Mouse (Mus musculus): ENCODE measurements at regions not wholly inside any gene's neighbourhood (a gene's known extent, or its start where the extent isn't known, plus 50 kb on each side); places are given as distances from the start of the nearest gene placed in this dataset.

DNA sequence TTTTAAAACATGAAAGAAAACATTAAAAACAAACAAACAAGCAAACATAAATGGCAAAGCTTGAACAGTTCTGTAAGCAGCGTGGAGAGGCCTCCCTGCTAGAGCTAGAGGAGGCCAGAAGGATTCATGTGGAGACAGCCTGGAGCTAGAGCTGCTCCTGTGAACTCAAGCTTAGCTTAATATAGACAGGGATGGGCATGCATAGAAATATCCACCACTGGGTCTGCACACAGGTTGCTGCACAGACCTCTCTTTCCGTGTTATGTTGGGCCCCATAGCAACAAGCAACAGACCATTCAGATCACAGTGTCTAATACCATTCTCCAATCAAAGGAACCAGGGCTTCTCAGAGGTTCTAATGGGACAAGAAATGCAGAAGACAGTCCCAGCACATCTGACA lies 122.9 kb upstream of the Magi3 start:
- DNase-seq (ENCODE audit: low read depth, low spot score) = no peak

GRCm38 (mm10) chr3:104342220-104342619 lies 122.0 kb upstream of the Magi3 start:
- peak; percentile 63 for DNase-seq (ENCODE audit: low read depth, low spot score)

DNA sequence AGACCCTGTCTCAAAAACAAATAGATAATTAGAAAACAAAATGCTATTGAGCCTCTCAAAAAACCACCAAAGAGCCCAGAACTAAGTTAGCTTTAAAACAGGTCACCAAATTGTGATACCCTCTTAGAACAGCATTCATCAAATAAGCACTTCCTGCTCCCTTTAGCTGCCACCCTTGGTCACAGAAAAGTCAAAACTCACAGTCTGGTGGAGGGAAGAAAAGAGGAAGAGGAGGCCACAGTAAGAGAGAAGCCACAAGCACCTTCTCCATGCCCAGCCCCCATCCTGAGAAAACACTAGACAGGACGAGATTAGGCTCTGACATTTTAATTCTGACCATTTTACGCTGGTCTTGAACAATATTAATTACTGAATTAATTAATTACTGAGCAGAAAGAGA lies 120.2 kb upstream of the Magi3 start:
- DNase-seq (ENCODE audit: low read depth, low spot score) = no peak

- DNase-seq (ENCODE audit: low read depth, low spot score) = no peak
Measured at GRCm38 (mm10) chr3:104336867-104337266, 116.7 kb upstream of the Magi3 start.

- DNase-seq (ENCODE audit: low read depth, low spot score) = no peak
Measured at GRCm38 (mm10) chr3:104336308-104336707, 116.1 kb upstream of the Magi3 start.

- DNase-seq (ENCODE audit: low read depth, low spot score) = no peak
Measured at GRCm38 (mm10) chr3:104334760-104335159, 114.6 kb upstream of the Magi3 start.

- DNase-seq (ENCODE audit: low read depth, low spot score) = no peak
Measured at GRCm38 (mm10) chr3:104333345-104333744, 113.2 kb upstream of the Magi3 start.

- no peak for DNase-seq (ENCODE audit: low read depth, low spot score)
Measured at GRCm38 (mm10) chr3:104330646-104331045, 110.5 kb upstream of the Magi3 start.

GRCm38 (mm10) chr3:104327829-104328228 lies 107.7 kb upstream of the Magi3 start:
- DNase-seq (ENCODE audit: low read depth, low spot score) = no peak

DNA sequence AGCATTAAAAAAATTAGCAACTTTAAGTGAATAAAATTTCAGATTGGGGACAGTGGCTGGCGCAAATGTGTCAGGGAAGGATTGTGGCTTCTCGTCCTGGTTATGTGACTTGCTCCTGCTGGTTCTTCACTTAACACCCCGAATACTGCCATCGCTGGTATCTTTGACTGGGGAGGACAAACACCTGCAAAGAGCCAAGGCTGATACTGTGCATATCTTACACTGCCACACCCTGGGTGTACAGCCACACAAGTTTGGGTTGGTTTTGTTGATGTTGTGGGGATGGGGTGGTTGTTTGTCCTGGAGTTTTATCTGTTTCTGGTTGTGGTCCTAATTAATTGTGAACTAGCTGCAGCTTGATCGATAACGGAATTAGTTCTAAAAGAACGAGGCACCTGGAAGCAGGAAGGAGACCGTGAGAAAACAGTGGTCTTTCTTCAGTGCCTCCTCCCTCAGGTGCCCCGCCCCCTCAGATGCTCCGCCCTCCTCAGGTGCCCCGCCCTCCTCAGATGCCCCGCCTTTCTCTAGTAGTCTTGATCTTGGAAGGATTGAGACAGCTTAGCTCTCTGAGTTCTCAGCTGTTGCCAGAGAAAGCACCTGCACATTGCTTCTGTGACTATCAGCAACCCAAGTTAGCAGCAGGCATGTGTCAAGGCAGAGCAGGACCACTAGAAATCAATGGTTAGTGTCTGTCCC lies 107.0 kb upstream of the Magi3 start:
- no peak for DNase-seq (ENCODE audit: low read depth, low spot score)

DNA sequence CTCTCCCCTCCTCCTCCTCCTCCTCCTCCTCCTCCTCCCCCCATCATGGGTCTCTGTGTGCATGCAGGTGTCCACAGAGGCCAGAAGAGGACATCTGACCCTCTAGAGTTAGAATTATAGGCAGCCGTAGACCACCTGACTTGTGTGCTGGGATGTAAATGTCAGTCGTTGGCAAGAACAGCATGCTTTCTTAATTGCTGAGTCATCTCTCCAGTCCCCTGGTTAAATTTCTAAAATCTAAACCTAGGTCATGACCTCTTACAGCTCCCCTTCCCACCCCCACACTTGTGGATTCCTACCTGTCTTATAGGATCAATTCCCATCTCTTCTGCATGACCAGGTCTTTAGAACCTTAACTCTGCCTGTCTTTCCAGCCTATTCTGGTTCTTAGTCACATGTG lies 102.4 kb upstream of the Magi3 start:
- no peak for DNase-seq (ENCODE audit: low read depth, low spot score)

- DNase-seq (ENCODE audit: low read depth, low spot score) = no peak
Measured at GRCm38 (mm10) chr3:104320404-104320803, 100.2 kb upstream of the Magi3 start.

DNA sequence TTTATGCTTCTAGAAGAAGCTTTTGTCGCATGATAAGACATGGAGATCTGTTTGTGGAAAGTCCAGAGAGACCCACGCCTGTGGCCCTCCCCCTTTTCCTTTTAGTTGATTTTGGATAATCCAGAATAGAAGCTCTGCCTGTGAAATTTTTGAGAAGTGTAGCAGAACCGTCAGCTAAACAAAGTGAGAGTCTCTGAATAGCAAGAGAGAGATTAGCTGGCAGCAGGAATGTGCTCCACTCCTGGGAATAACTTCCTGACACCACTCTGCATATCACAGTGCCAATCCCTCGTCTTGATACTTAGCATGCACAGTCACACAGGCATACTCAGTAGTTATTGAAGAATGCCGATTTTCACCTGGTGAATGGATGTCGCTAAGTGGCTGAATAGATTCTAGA lies 99.2 kb upstream of the Magi3 start:
- no peak for DNase-seq (ENCODE audit: low read depth, low spot score)

GRCm38 (mm10) chr3:104318911-104319310 lies 98.7 kb upstream of the Magi3 start:
- DNase-seq (ENCODE audit: low read depth, low spot score) = no peak

GRCm38 (mm10) chr3:104317528-104317927 lies 97.4 kb upstream of the Magi3 start:
- DNase-seq (ENCODE audit: low read depth, low spot score) = no peak

DNA sequence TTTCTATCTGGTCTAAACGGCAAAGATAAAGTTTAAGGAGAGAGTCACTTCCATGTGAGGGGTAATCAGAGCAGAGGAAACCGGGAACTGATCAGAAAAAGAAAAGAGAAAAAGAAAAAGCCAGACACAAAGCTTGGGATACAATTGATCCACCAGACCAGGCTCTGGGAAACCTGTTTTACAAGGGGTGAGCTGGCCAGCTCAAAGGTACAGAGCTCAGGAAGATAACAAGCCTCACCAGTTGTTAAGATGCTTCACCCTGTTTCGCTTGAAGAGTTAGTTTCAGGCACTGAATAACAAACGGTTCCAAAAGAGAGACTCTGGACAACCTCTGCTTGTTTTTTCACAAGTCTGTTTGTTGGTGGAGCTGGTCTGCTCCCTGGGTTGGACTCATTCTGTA lies 92.9 kb upstream of the Magi3 start:
- no peak for DNase-seq (ENCODE audit: low read depth, low spot score)

GRCm38 (mm10) chr3:104306961-104307360 lies 86.8 kb upstream of the Magi3 start:
- DNase-seq (ENCODE audit: low read depth, low spot score) = no peak

GRCm38 (mm10) chr3:104305904-104306563 lies 85.9 kb upstream of the Magi3 start:
- no peak for DNase-seq (ENCODE audit: low read depth, low spot score)

DNA sequence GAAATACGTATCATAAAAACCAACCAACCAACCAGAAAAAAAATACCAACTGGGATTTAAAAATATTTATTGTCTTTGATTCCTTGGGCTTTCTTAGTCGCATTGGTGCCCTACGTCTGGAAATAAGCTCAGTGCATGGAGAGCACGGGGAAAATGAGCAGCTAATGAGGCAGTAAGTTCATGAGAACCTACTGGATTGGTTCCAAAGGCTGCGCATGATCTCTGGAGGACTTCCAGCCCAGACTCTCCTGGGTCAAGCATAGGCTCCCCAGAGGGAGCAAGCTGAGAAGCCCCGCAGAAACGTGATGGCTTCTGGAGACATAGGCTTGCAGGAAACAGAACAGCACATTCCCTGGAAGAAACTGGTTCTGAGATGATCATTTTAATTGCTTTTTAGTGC lies 83.4 kb upstream of the Magi3 start:
- DNase-seq (ENCODE audit: low read depth, low spot score) = no peak

GRCm38 (mm10) chr3:104300201-104300600 lies 80.0 kb upstream of the Magi3 start:
- no peak for DNase-seq (ENCODE audit: low read depth, low spot score)

- DNase-seq (ENCODE audit: low read depth, low spot score) = no peak
Measured at GRCm38 (mm10) chr3:104298878-104299277, 78.7 kb upstream of the Magi3 start.

DNA sequence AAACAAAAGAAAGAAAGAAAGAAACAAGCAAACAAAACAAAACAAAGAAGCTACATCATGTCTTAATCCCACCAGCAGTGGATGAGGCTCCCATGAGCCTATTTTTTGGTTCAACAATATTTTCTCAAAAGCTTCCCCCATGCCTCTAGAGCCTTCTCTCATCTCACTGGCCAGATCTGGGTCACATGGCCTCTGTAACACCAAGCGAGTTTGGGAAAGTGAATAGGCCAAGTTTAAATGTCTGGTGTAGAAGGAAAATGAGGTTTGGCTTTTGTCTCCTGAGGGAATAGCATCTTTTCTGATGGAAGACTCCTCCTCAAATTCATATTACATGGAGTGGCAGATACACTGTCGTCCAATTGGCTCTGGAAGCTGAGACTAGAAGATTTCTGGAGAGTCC lies 78.2 kb upstream of the Magi3 start:
- DNase-seq (ENCODE audit: low read depth, low spot score) = no peak

- no peak for DNase-seq (ENCODE audit: low read depth, low spot score)
Measured at GRCm38 (mm10) chr3:104297112-104297511, 76.9 kb upstream of the Magi3 start.

DNA sequence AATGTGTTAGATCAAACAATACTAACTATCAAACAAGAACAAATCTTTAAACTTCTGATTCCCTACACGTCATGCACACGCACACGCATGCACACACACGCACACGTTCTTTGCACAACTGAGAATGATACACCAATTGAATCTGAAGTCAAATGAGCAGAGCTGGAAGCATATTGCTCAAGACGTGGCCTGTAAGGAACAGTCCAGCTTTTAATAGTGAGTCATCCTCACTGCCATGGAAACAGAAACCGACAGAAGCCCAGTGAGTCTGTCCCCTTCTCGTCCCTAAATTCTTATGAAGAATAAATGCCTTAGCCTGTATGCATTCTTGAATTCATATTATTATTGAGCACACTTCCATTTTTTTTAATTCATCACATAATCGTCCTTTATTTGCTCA lies 75.7 kb upstream of the Magi3 start:
- DNase-seq (ENCODE audit: low read depth, low spot score) = no peak

All from brain, embryonic 18.5 days (tissue).